8 mouse cellular contexts compared by ENCODE assay signal in the genomic region with DNA sequence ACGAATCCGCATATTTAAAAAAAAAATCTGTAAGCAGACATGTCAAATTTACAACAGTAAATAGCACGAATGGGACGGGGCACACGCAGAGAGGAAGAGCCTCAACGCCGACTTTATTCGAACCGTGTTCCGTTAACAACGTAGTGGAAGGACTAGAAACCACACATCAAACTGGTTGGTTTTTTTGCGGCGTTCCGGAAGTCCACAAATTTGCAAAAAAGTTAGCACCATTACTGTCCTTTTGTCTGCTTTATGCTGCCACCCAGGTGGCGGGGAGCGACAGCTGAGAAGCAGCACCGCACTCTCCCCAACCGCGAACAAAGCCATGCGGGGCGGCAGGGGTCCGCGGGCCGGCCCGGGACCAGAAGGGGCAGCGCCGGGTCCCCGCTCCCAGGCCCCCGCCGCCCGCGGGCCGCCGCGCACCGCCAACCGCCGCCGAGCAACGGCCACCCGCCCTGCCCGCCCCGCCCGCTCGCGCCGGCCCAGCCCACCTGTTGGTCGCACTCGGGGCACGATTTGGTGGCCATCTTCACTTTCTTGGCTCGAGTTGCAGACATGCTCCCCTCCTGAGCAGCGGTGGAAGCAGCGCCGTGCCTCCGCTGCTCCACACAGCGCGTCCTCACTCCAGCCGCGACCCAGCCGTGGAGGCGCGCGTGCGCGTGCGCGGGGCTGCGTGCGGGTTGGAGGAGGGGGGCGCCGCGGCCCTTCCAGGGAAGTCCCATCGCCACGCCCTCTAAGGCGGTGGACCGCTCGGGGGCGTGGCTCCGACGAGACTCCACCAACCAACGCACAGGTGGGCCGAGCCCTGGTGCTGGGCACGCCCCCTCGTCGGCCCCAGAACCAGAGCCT. TPM values are rescaled to one million over a fixed set of nuclear protein-coding genes. Genes with fewer than 3 reads are reported as not detected.
DNase-seq lines count a peak whose midpoint lies in the region; ATAC-seq lines count a peak whose summit lies in the region.

Gene 4921524J17Rik, minus strand, starts transcription at position 666 of the 849 bp plus-strand sequence.

- H3K4me1 ChIP-seq in hindbrain, embryonic 13.5 days (replicated peaks), result peaks cover 30% of the 10 kb centered on the region

- ATAC-seq in hindbrain, embryonic 13.5 days (ENCODE audit: low FRiP score), result peak; percentile 99

- peak within 1 kb of the TSS; percentile 95 for H3K27ac ChIP-seq in hindbrain, embryonic 13.5 days

- H3K4me3 ChIP-seq in hindbrain, embryonic 13.5 days, result peak within 1 kb of the TSS; percentile 71

- H3K9me3 ChIP-seq in hindbrain, embryonic 13.5 days, result no peaks in the 10 kb centered on the region

- peak within 1 kb of the TSS; percentile 83 for H3K9ac ChIP-seq in hindbrain, embryonic 13.5 days

- no peaks in the 10 kb centered on the region for H3K36me3 ChIP-seq in hindbrain, embryonic 13.5 days

- DNase-seq in Muller cell, postnatal 12 days (ENCODE audit: inconsistent ontology term), result peak; percentile 99
- DNase-seq in cerebellum, adult 9-11 months, result peak; percentile 98
- DNase-seq in frontal cortex, postnatal 10 days (ENCODE audit: low spot score in 2 of 2), result peak; percentile 96 to 98
- DNase-seq in layer of hippocampus, postnatal 25 days (ENCODE audit: extremely low spot score in 1 of 2, low spot score in 1 of 2), result peak; percentile 90 to 95
- DNase-seq in lung, postnatal 25 days (ENCODE audit: low spot score), result peak; percentile 97
- DNase-seq in retina, embryonic 14.5 days (ENCODE audit: low spot score), result peak; percentile 98
- DNase-seq in thymus, postnatal 4 days, result peak; percentile 99

- H3K27me3 ChIP-seq in hindbrain, embryonic 13.5 days, result peaks cover 2% of the 10 kb centered on the region; the same call in 1 of the 2 replicates

- peak within 1 kb of the TSS; percentile 58 for H3K4me2 ChIP-seq in hindbrain, embryonic 13.5 days

- under 1% methylated on average over 75 of the region's 85 CpGs for WGBS in hindbrain, embryonic 13.5 days

RNA-seq across cellular contexts. Expression of gene 4921524J17Rik, which starts in this region (rescaled TPM):
- polyA plus RNA-seq in hindbrain, embryonic 13.5 days (2015; fragmentation: Nextera tagmentation; extraction: Ambion mirVana), result 42.5 and 46.7 TPM in 2 replicates
- total RNA-seq in layer of hippocampus, postnatal 25 days (2021), result 10 to 100 TPM; 17.3 to 19.8 TPM

Comparison
In these comparisons a context has a peak if more than half of its experiments do, and no peak if none do; other contexts are left out.
1. Peak in every context shown above with its lines: DNase-seq, ATAC-seq, H3K4me3 ChIP-seq and H3K27ac ChIP-seq.